Mouse (Mus musculus): ENCODE results near the gene Sdhaf3. TPM values are rescaled to one million over a fixed set of nuclear protein-coding genes. Genes with fewer than 3 reads are reported as not detected.

The Sdhaf3 gene
- total and polyA plus RNA-seq, 3 experiments = 6.0 to 11.6 (median 8.8) TPM

GRCm38 (mm10) chr6:6925264-6925663, 30.5 kb upstream of the Sdhaf3 start:
- no peaks in the 10 kb centered on the region for H3K27me3 ChIP-seq (replicated peaks)
- in situ Hi-C loops (cut with MboI; ENCODE audit: low pct_ligation_motif_present, low pct_unique_long_range_greater_than_20kb, low sequenced_read_pairs) (loop anchor here (25.0 kb wide), 1 partner anchor 737 kb away; no protein-coding TSS in a partner anchor), dilution Hi-C loops (cut with MboI; ENCODE audit: extremely low pct_ligation_motif_present, extremely low pct_unique_long_range_greater_than_20kb, low sequenced_read_pairs) (no loop called here)
- no peaks in the 10 kb centered on the region; a peak in 1 of 4 replicates for H3K4me1 ChIP-seq (ENCODE audit: control insufficient read depth in 1 of 2, insufficient read depth in 2 of 2)
- H3K36me3 ChIP-seq (replicated peaks in 1 of 2; ENCODE audit: control insufficient read depth in 1 of 2, insufficient read depth in 1 of 2, low read length in 1 of 2) = no peaks in the 10 kb centered on the region
- no peak overlapping the region for H3K27ac ChIP-seq (ENCODE audit: insufficient read depth, low read depth)
- no peaks in the 10 kb centered on the region for H3K9me3 ChIP-seq (replicated peaks; ENCODE audit: low read length)
- no peak for DNase-seq (ENCODE audit: extremely low read depth)
- TF ChIP-seq GABPA (IDR thresholded peaks at IDR 0.05; ENCODE audit: insufficient replicate concordance, low read depth, low read length) (no peak), IRF4 (IDR thresholded peaks at IDR 0.05; ENCODE audit: low read depth, low read length) (no peak), MXI1 (IDR thresholded peaks at IDR 0.05; ENCODE audit: low read depth, low read length) (no peak), JUN (IDR thresholded peaks at IDR 0.05; ENCODE audit: insufficient read depth, low read depth, low read length) (no peak), MAX (IDR thresholded peaks at IDR 0.05; ENCODE audit: low read length) (no peak), SIN3A (IDR thresholded peaks at IDR 0.05; ENCODE audit: low read length) (no peak), MEF2A (IDR thresholded peaks at IDR 0.05; ENCODE audit: borderline replicate concordance, low read depth, low read length) (no peak), ZNF384 (IDR thresholded peaks at IDR 0.05; ENCODE audit: low read depth, low read length) (no peak), ETS1 (conservative IDR thresholded peaks at IDR 0.05; ENCODE audit: low read depth, low read length) (no peak), POLR2A (IDR thresholded peaks at IDR 0.05; ENCODE audit: low read depth, low read length) (no peak), CHD2 (IDR thresholded peaks at IDR 0.05; ENCODE audit: low read length) (no peak), USF1 (IDR thresholded peaks at IDR 0.05; ENCODE audit: low read depth, low read length) (no peak), CTCF (conservative IDR thresholded peaks at IDR 0.05 in 1 of 2, IDR thresholded peaks at IDR 0.05 in 1 of 2; ENCODE audit: low read depth in 2 of 2, low read length in 2 of 2) (no peak), ZC3H11A (IDR thresholded peaks at IDR 0.05; ENCODE audit: low read depth, low read length) (no peak), MAFK (IDR thresholded peaks at IDR 0.05; ENCODE audit: insufficient replicate concordance, low read length) (no peak), ELF1 (IDR thresholded peaks at IDR 0.05; ENCODE audit: low read depth, low read length) (no peak), JUND (conservative IDR thresholded peaks at IDR 0.05; ENCODE audit: low read depth, low read length) (no peak), HCFC1 (IDR thresholded peaks at IDR 0.05; ENCODE audit: low read depth, low read length) (no peak)
- no peak overlapping the region for H3K9ac ChIP-seq (ENCODE audit: insufficient read depth, low read depth)
- H3K79me2 ChIP-seq (replicated peaks; ENCODE audit: control insufficient read depth, extremely low read depth, insufficient read depth, poor library complexity, severe bottlenecking) = no peaks in the 10 kb centered on the region
- no peak overlapping the region for H3K4me3 ChIP-seq (replicated peaks in 1 of 3; ENCODE audit: low read depth in 2 of 3, low read length in 2 of 3, poor library complexity in 1 of 3)
- H3K4me2 ChIP-seq (ENCODE audit: insufficient read depth, low read depth, poor library complexity, severe bottlenecking) = no peak overlapping the region

- no peaks in the 10 kb centered on the region for H3K79me2 ChIP-seq (replicated peaks; ENCODE audit: control insufficient read depth, extremely low read depth, insufficient read depth, poor library complexity, severe bottlenecking)
- no peaks in the 10 kb centered on the region for H3K36me3 ChIP-seq (replicated peaks in 1 of 2; ENCODE audit: control insufficient read depth in 1 of 2, insufficient read depth in 1 of 2, low read length in 1 of 2)
- no peak overlapping the region for H3K4me3 ChIP-seq (replicated peaks in 1 of 3; ENCODE audit: low read depth in 2 of 3, low read length in 2 of 3, poor library complexity in 1 of 3)
- no peak overlapping the region for H3K9ac ChIP-seq (ENCODE audit: insufficient read depth, low read depth)
- in situ Hi-C loops (cut with MboI; ENCODE audit: low pct_ligation_motif_present, low pct_unique_long_range_greater_than_20kb, low sequenced_read_pairs) (loop anchor here (25.0 kb wide), 1 partner anchor 731 kb away; no protein-coding TSS in a partner anchor), dilution Hi-C loops (cut with MboI; ENCODE audit: extremely low pct_ligation_motif_present, extremely low pct_unique_long_range_greater_than_20kb, low sequenced_read_pairs) (no loop called here)
- H3K27me3 ChIP-seq (replicated peaks) = no peaks in the 10 kb centered on the region
- no peaks in the 10 kb centered on the region for H3K9me3 ChIP-seq (replicated peaks; ENCODE audit: low read length)
- TF ChIP-seq MEF2A (IDR thresholded peaks at IDR 0.05; ENCODE audit: borderline replicate concordance, low read depth, low read length) (no peak), TCF12 (IDR thresholded peaks at IDR 0.05; ENCODE audit: low read depth, low read length) (no peak), MAFK (IDR thresholded peaks at IDR 0.05; ENCODE audit: insufficient replicate concordance, low read length) (no peak), ETS1 (conservative IDR thresholded peaks at IDR 0.05; ENCODE audit: low read depth, low read length) (no peak), CHD2 (IDR thresholded peaks at IDR 0.05; ENCODE audit: low read length) (no peak), USF1 (IDR thresholded peaks at IDR 0.05; ENCODE audit: low read depth, low read length) (no peak), RAD21 (IDR thresholded peaks at IDR 0.05; ENCODE audit: low read depth, low read length) (no peak), CHD1 (IDR thresholded peaks at IDR 0.05; ENCODE audit: low read depth, low read length) (no peak), PAX5 (IDR thresholded peaks at IDR 0.05; ENCODE audit: low read length) (no peak), SIN3A (IDR thresholded peaks at IDR 0.05; ENCODE audit: low read length) (no peak), SMC3 (IDR thresholded peaks at IDR 0.05; ENCODE audit: low read depth, low read length) (no peak), ZKSCAN1 (IDR thresholded peaks at IDR 0.05; ENCODE audit: borderline replicate concordance, low read depth, low read length) (no peak)
- H3K4me2 ChIP-seq (ENCODE audit: insufficient read depth, low read depth, poor library complexity, severe bottlenecking) = no peak overlapping the region
- H3K4me1 ChIP-seq (ENCODE audit: control insufficient read depth in 1 of 2, insufficient read depth in 2 of 2) = no peaks in the 10 kb centered on the region; a peak in 1 of 4 replicates
- no peak for DNase-seq (ENCODE audit: extremely low read depth)
- H3K27ac ChIP-seq (ENCODE audit: insufficient read depth, low read depth) = no peak overlapping the region
These were observed 25.0 kb upstream of the Sdhaf3 start for GRCm38 (mm10) chr6:6930831-6931230.

All from CH12.LX (cell line).